Mouse (Mus musculus): ENCODE data around the gene Hk1. TPM values are rescaled to one million over a fixed set of nuclear protein-coding genes. Genes with fewer than 3 reads are reported as not detected.

The Hk1 gene
- polyA plus RNA-seq, 1 experiment from 2014 or later = 97.0 TPM

DNA sequence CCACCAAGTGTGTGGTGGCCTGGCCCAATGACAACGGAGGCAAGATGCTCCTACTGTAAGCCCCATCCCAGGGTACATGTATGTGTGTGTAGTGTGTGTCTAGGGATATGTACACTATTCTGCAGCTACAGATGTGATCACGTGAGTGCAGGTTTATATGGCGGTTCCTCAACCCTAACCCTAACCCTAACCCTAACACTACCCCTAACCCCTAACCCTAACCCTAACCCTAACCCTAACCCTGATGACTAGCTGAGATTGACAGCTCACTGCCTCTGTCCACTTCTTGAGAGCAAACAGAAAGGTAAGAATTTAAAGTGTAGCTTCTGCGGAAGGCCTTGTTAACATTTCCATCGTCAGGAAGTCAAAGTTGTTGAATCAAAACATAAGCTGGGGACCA, 121.4 kb downstream of the Hk1 start:
- Histone ChIP-seq H3K36me3 (ENCODE audit: control insufficient read depth, insufficient read depth, low read length) (no peaks in the 10 kb centered on the region), H3K27ac (ENCODE audit: low read depth, low read length) (no peak overlapping the region), H3K4me3 (ENCODE audit: low read depth, low read length) (no peak overlapping the region), H3K4me1 (ENCODE audit: control insufficient read depth, insufficient read depth, low read length) (no peaks in the 10 kb centered on the region), H3K9me3 (replicated peaks; ENCODE audit: control insufficient read depth, low read length) (no peaks in the 10 kb centered on the region), H3K27me3 (ENCODE audit: control insufficient read depth, insufficient read depth, low read length) (no peaks in the 10 kb centered on the region), H3K9ac (ENCODE audit: low read depth, low read length) (no peak overlapping the region), H3K4me2 (no peak overlapping the region)
- no peak for ATAC-seq (replicated peaks; ENCODE audit: insufficient number of reproducible peaks, low FRiP score, low TSS enrichment)
- WGBS (ENCODE audit: insufficient replicate concordance) = 86% methylated on average over 5 of the region's 5 CpGs

DNA sequence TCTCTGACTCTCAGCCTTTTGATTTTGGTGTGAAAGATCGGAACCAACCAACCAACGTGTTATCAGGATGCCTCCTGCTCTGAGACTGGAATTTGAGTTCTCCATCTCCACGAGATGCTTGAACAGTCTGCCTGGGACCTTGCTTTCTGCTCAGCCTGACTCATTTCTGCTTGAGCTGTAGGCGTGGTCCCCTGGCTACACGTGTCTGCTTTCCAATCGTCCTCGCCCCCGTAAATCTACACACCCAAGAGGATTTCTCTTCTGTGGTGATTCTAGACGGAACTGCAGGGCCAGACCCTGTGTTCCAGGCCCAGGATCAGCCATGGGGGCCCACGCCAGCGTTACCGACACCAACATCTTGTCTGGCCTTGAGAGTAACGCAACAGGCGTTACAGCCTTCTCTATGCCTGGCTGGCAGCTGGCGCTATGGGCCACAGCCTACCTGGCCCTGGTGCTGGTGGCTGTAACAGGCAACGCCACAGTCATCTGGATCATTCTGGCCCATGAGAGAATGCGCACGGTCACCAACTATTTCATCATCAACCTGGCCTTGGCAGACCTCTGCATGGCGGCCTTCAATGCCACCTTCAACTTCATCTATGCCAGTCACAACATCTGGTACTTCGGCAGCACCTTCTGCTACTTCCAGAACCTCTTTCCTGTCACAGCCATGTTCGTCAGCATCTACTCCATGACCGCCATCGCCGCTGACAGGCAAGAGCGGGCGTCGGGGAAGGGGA, 127.0 kb downstream of the Hk1 start:
- Histone ChIP-seq H3K9ac (ENCODE audit: low read depth, low read length) (no peak overlapping the region), H3K36me3 (ENCODE audit: control insufficient read depth, insufficient read depth, low read length) (no peaks in the 10 kb centered on the region), H3K27me3 (ENCODE audit: control insufficient read depth, insufficient read depth, low read length) (peaks cover 5% of the 10 kb centered on the region; the same call in 1 of the 2 replicates), H3K4me3 (ENCODE audit: low read depth, low read length) (no peak overlapping the region), H3K27ac (ENCODE audit: low read depth, low read length) (no peak overlapping the region), H3K4me1 (ENCODE audit: control insufficient read depth, insufficient read depth, low read length) (no peaks in the 10 kb centered on the region), H3K4me2 (no peak overlapping the region), H3K9me3 (replicated peaks; ENCODE audit: control insufficient read depth, low read length) (no peaks in the 10 kb centered on the region)
- WGBS (ENCODE audit: insufficient replicate concordance) = 79% methylated on average over 27 of the region's 27 CpGs
- ATAC-seq (replicated peaks; ENCODE audit: insufficient number of reproducible peaks, low FRiP score, low TSS enrichment) = no peak

GRCm38 (mm10) chr10:62252000-62252488, 127.7 kb downstream of the Hk1 start, which contains the start of gene Tacr2:
Gene Tacr2, plus strand, starts transcription at chr10:62252438.
- Histone ChIP-seq H3K27ac (ENCODE audit: low read depth, low read length) (no peak within 1 kb of the TSS), H3K9me3 (replicated peaks; ENCODE audit: control insufficient read depth, low read length) (no peaks in the 10 kb centered on the region)

DNA sequence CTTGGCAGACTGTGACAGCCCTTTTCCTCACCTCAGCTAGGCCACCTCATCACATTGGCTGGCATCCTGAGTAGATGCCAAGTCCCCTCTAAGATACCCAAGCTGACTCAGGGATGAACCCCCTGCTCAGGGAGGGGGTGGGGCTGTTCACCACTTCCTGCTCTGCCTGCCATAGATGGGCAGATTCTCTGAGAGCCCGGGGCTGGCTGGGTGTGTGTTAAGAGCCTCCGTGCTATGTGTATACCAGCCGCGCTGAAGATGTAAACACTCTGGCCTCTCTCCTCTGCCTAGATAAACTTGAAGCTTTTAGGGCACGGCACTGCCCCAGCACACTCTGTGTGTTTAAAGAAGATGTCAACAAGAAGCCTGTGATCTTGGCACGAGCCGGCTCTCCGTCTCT, 131.9 kb downstream of the Hk1 start:
- peaks cover 1% of the 10 kb centered on the region; the same call in 1 of the 2 replicates for H3K27me3 ChIP-seq (ENCODE audit: control insufficient read depth, insufficient read depth, low read length)
- H3K36me3 ChIP-seq (ENCODE audit: control insufficient read depth, insufficient read depth, low read length) = no peaks in the 10 kb centered on the region
- H3K9ac ChIP-seq (ENCODE audit: low read depth, low read length) = no peak overlapping the region
- ATAC-seq (replicated peaks; ENCODE audit: insufficient number of reproducible peaks, low FRiP score, low TSS enrichment) = no peak
- H3K4me1 ChIP-seq (ENCODE audit: control insufficient read depth, insufficient read depth, low read length) = no peaks in the 10 kb centered on the region
- no peak overlapping the region for H3K27ac ChIP-seq (ENCODE audit: low read depth, low read length)
- no peak overlapping the region for H3K4me2 ChIP-seq
- WGBS (ENCODE audit: insufficient replicate concordance) = 27% methylated on average over 8 of the region's 8 CpGs
- no peak overlapping the region for H3K4me3 ChIP-seq (ENCODE audit: low read depth, low read length)
- H3K9me3 ChIP-seq (replicated peaks; ENCODE audit: control insufficient read depth, low read length) = no peaks in the 10 kb centered on the region

More at GRCm38 (mm10) chr10:62252000-62252488, 127.7 kb downstream of the Hk1 start, which contains the start of gene Tacr2:
- Histone ChIP-seq H3K9ac (ENCODE audit: low read depth, low read length) (no peak within 1 kb of the TSS), H3K36me3 (ENCODE audit: control insufficient read depth, insufficient read depth, low read length) (no peaks in the 10 kb centered on the region), H3K4me2 (no peak within 1 kb of the TSS), H3K27me3 (ENCODE audit: control insufficient read depth, insufficient read depth, low read length) (peaks cover 5% of the 10 kb centered on the region; the same call in 1 of the 2 replicates), H3K4me3 (ENCODE audit: low read depth, low read length) (no peak within 1 kb of the TSS), H3K4me1 (ENCODE audit: control insufficient read depth, insufficient read depth, low read length) (no peaks in the 10 kb centered on the region)
- WGBS (ENCODE audit: insufficient replicate concordance) = 61% methylated on average over 12 of the region's 12 CpGs
- no peak for ATAC-seq (replicated peaks; ENCODE audit: insufficient number of reproducible peaks, low FRiP score, low TSS enrichment)

DNA sequence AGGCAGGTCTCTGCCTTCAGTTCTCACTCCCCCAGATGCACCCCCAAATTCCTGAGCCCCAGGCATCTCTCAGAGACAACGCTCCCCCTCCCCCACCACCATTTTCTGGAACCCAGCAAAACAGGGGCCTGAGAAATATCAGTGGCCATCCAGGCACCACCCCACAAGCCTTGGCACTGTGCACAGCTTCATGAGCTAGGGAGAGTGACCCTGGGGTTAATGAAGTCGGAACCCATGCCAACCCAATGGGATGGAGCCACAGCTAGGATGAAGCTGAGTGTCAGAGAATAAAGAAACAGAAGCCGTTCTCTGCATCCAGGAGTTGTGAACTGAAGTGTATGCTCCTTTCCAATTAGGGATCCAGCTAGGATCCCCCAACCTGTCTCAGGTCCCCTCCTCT, 132.6 kb downstream of the Hk1 start:
- Histone ChIP-seq H3K36me3 (ENCODE audit: control insufficient read depth, insufficient read depth, low read length) (no peaks in the 10 kb centered on the region), H3K9me3 (replicated peaks; ENCODE audit: control insufficient read depth, low read length) (no peaks in the 10 kb centered on the region), H3K27ac (ENCODE audit: low read depth, low read length) (no peak overlapping the region), H3K27me3 (ENCODE audit: control insufficient read depth, insufficient read depth, low read length) (no peaks in the 10 kb centered on the region), H3K9ac (ENCODE audit: low read depth, low read length) (no peak overlapping the region), H3K4me1 (ENCODE audit: control insufficient read depth, insufficient read depth, low read length) (no peaks in the 10 kb centered on the region), H3K4me2 (no peak overlapping the region), H3K4me3 (ENCODE audit: low read depth, low read length) (no peak overlapping the region)
- ATAC-seq (replicated peaks; ENCODE audit: insufficient number of reproducible peaks, low FRiP score, low TSS enrichment) = no peak
- WGBS (ENCODE audit: insufficient replicate concordance) = 71% methylated on average over 3 of the region's 3 CpGs

GRCm38 (mm10) chr10:62244067-62244466, 135.6 kb downstream of the Hk1 start:
- Histone ChIP-seq H3K36me3 (ENCODE audit: control insufficient read depth, insufficient read depth, low read length) (no peaks in the 10 kb centered on the region), H3K27ac (ENCODE audit: low read depth, low read length) (no peak overlapping the region), H3K4me2 (no peak overlapping the region), H3K9ac (ENCODE audit: low read depth, low read length) (no peak overlapping the region), H3K4me1 (ENCODE audit: control insufficient read depth, insufficient read depth, low read length) (no peaks in the 10 kb centered on the region), H3K4me3 (ENCODE audit: low read depth, low read length) (no peak overlapping the region), H3K27me3 (ENCODE audit: control insufficient read depth, insufficient read depth, low read length) (no peaks in the 10 kb centered on the region), H3K9me3 (replicated peaks; ENCODE audit: control insufficient read depth, low read length) (no peaks in the 10 kb centered on the region)
- no peak for ATAC-seq (replicated peaks; ENCODE audit: insufficient number of reproducible peaks, low FRiP score, low TSS enrichment)
- WGBS (ENCODE audit: insufficient replicate concordance) = 86% methylated on average over 9 of the region's 9 CpGs

DNA sequence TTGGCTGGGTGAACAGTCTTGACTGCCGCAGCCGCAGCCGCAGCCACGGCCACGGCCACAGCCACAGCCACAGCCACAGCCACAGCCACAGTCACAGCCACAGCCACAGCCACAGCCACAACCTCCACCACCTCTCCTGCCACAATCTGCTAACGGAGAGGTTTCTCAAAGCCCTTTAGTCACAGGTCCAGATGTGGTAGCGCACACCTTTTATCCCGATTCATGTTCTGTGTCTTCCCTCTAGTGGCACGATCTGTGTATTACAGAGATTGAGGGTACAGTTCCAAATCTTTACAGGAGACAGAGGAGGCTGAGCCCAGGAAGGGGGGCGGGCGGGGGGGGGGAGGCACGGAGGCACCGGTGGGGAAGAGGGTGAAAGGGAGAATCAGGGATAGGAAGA, 136.8 kb downstream of the Hk1 start:
- Histone ChIP-seq H3K4me1 (ENCODE audit: control insufficient read depth, insufficient read depth, low read length) (no peaks in the 10 kb centered on the region), H3K27ac (ENCODE audit: low read depth, low read length) (no peak overlapping the region), H3K36me3 (ENCODE audit: control insufficient read depth, insufficient read depth, low read length) (no peaks in the 10 kb centered on the region), H3K9ac (ENCODE audit: low read depth, low read length) (no peak overlapping the region), H3K27me3 (ENCODE audit: control insufficient read depth, insufficient read depth, low read length) (no peaks in the 10 kb centered on the region), H3K4me2 (no peak overlapping the region), H3K4me3 (ENCODE audit: low read depth, low read length) (no peak overlapping the region), H3K9me3 (replicated peaks; ENCODE audit: control insufficient read depth, low read length) (no peaks in the 10 kb centered on the region)
- no peak for ATAC-seq (replicated peaks; ENCODE audit: insufficient number of reproducible peaks, low FRiP score, low TSS enrichment)
- 52% methylated on average over 12 of the region's 13 CpGs for WGBS (ENCODE audit: insufficient replicate concordance)

DNA sequence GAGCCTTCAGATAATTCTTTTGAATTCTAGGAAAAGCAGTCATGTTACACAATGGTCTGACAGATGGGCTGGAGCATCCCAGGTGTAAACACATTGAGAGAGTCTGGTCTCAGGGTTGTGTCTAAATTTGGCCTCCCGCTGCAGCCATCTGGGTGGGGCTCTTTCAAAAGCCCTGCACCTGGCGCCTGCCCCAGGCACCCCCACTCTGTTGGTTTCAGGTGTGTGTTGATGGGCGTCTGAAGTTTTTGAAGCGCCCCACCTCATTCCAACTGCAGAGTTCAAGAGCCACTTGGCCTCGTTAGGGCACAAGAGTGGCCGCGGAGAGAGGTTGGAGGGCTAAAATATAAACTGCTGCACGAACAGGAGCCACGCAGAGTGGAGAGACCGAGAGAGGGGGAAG, 137.3 kb downstream of the Hk1 start:
- Histone ChIP-seq H3K9me3 (replicated peaks; ENCODE audit: control insufficient read depth, low read length) (no peaks in the 10 kb centered on the region), H3K4me2 (no peak overlapping the region), H3K4me1 (ENCODE audit: control insufficient read depth, insufficient read depth, low read length) (no peaks in the 10 kb centered on the region), H3K27me3 (ENCODE audit: control insufficient read depth, insufficient read depth, low read length) (no peaks in the 10 kb centered on the region), H3K27ac (ENCODE audit: low read depth, low read length) (no peak overlapping the region), H3K9ac (ENCODE audit: low read depth, low read length) (no peak overlapping the region), H3K36me3 (ENCODE audit: control insufficient read depth, insufficient read depth, low read length) (no peaks in the 10 kb centered on the region), H3K4me3 (ENCODE audit: low read depth, low read length) (no peak overlapping the region)
- 66% methylated on average over 10 of the region's 10 CpGs for WGBS (ENCODE audit: insufficient replicate concordance)
- no peak for ATAC-seq (replicated peaks; ENCODE audit: insufficient number of reproducible peaks, low FRiP score, low TSS enrichment)

DNA sequence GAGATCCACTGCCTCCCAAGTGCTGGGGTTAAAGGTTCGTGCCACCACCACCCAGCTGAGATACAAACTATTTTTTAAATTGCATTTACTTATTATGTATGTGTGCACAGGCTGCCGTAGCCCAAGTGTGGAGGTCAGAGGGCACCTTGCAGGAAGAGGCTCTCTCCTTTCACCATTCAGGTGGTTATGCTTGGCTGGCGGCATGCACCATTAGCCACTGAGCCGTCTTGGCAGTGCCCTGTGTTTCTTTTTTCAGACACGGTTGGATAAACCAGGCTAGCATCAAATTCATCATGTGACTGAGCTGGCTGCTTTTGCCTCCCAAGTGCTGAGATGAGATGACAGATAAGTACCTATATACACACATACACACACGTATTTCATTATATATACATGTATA, 140.4 kb downstream of the Hk1 start:
- 72% methylated on average over 6 of the region's 6 CpGs for WGBS (ENCODE audit: insufficient replicate concordance)

More for the DNA sequence above, 140.4 kb downstream of the Hk1 start:
- H3K4me1 ChIP-seq (ENCODE audit: control insufficient read depth, insufficient read depth, low read length) = no peaks in the 10 kb centered on the region
- no peaks in the 10 kb centered on the region for H3K27me3 ChIP-seq (ENCODE audit: control insufficient read depth, insufficient read depth, low read length)
- no peak overlapping the region for H3K4me3 ChIP-seq (ENCODE audit: low read depth, low read length)
- no peak overlapping the region for H3K4me2 ChIP-seq
- no peaks in the 10 kb centered on the region for H3K36me3 ChIP-seq (ENCODE audit: control insufficient read depth, insufficient read depth, low read length)
- H3K27ac ChIP-seq (ENCODE audit: low read depth, low read length) = no peak overlapping the region
- ATAC-seq (replicated peaks; ENCODE audit: insufficient number of reproducible peaks, low FRiP score, low TSS enrichment) = no peak
- no peak overlapping the region for H3K9ac ChIP-seq (ENCODE audit: low read depth, low read length)
- no peaks in the 10 kb centered on the region for H3K9me3 ChIP-seq (replicated peaks; ENCODE audit: control insufficient read depth, low read length)

Data from heart, embryonic 11.5 days (tissue).